ENCODE assay signal across 20 mouse cellular contexts in genomic region chr6:128062784-128063183, GRCm38 (mm10).
"Had no signal": no experiment of that assay in that cellular context is flagged by ENCODE, and none has a peak within 500 bp of the region (broad histone marks: within the 10 kb centered on the region; RNA-seq: fewer than 3 reads in every experiment).

No protein-coding gene starts in this region.

- H3K9me3 ChIP-seq: heart, embryonic 10.5 days; heart, embryonic 12.5 days; hindbrain, embryonic 10.5 days; hindbrain, embryonic 12.5 days; intestine, embryonic 15.5 days; kidney, embryonic 15.5 days; limb, embryonic 13.5 days; limb, embryonic 15.5 days; liver, embryonic 12.5 days had no signal

- H3K27ac ChIP-seq: gastrocnemius, adult 2 months; hindbrain, embryonic 10.5 days; hindbrain, embryonic 12.5 days; hindbrain, embryonic 14.5 days; intestine, embryonic 15.5 days; kidney, embryonic 15.5 days; kidney, postnatal 0 days; limb, embryonic 13.5 days; limb, embryonic 15.5 days; liver, embryonic 12.5 days; liver, embryonic 14.5 days had no signal

- ATAC-seq: hindbrain, embryonic 16.5 days; inflammation-experienced regulatory T-cells, adult 6 months; liver, embryonic 12.5 days had no signal

- H3K4me3 ChIP-seq: gastrocnemius, adult 2 months; heart, embryonic 10.5 days; heart, embryonic 12.5 days; hindbrain, embryonic 10.5 days; hindbrain, embryonic 12.5 days; intestine, embryonic 15.5 days; kidney, embryonic 15.5 days; limb, embryonic 13.5 days; limb, embryonic 15.5 days; liver, embryonic 12.5 days had no signal

- H3K27me3 ChIP-seq: heart, embryonic 12.5 days; hindbrain, embryonic 12.5 days; intestine, embryonic 15.5 days; kidney, embryonic 15.5 days; limb, embryonic 13.5 days; limb, embryonic 15.5 days; liver, embryonic 12.5 days had no signal

- H3K9ac ChIP-seq: heart, embryonic 12.5 days; hindbrain, embryonic 12.5 days; hindbrain, embryonic 14.5 days; intestine, embryonic 15.5 days; kidney, embryonic 15.5 days; limb, embryonic 13.5 days; limb, embryonic 15.5 days; liver, embryonic 12.5 days; liver, embryonic 14.5 days had no signal

- H3K36me3 ChIP-seq: hindbrain, embryonic 10.5 days; hindbrain, embryonic 12.5 days; intestine, embryonic 15.5 days; limb, embryonic 15.5 days; liver, embryonic 12.5 days had no signal

- DNase-seq: gastrocnemius, adult 2 months; gastrocnemius, postnatal 10 days; gastrocnemius, postnatal 25 days; layer of hippocampus, adult 9-11 months; layer of hippocampus, postnatal 36 days; left cerebral cortex, postnatal 4 days had no signal

- H3K4me2 ChIP-seq: heart, embryonic 12.5 days; hindbrain, embryonic 12.5 days; hindbrain, embryonic 14.5 days; intestine, embryonic 15.5 days; kidney, embryonic 15.5 days; limb, embryonic 13.5 days; limb, embryonic 15.5 days; liver, embryonic 12.5 days had no signal
